Mouse (Mus musculus) olfactory bulb, adult 2 months (tissue): ENCODE results near the gene Sik3. TPM values are rescaled to one million over a fixed set of nuclear protein-coding genes. Genes with fewer than 3 reads are reported as not detected.
"Not testable (repeated sequence)": the region's sequence is repeated elsewhere in the genome, so short reads cannot be mapped to it uniquely, and the experiment has no call there.

Source experiments
- H3K27ac ChIP-seq: fragments of 200-500 bp; 2 replicates; pipeline ENCODE4 v1.5.1; 2012; ENCODE audit warnings: low read depth, low read length; ENCODE audit not compliant: insufficient read depth
- H3K4me1 ChIP-seq: fragments of 200-500 bp; 2 replicates; pipeline ENCODE4 v1.6.1; 2012; ENCODE audit warnings: low read length; ENCODE audit not compliant: control insufficient read depth, insufficient read depth
- H3K4me3 ChIP-seq: fragments of 200-500 bp; 2 replicates; pipeline ENCODE4 v1.5.1; 2012; ENCODE audit warnings: mild to moderate bottlenecking, low read depth, low read length, moderate library complexity; ENCODE audit not compliant: insufficient read depth
- CTCF ChIP-seq: fragments of 200-500 bp; IDR thresholded peaks from 2 replicates; pipeline ENCODE4 v1.5.1; 2012; ENCODE audit warnings: low read depth, mild to moderate bottlenecking, low read length, moderate library complexity; ENCODE audit not compliant: insufficient read depth
- POLR2A ChIP-seq: fragments of 200-500 bp; IDR thresholded peaks from 2 replicates; pipeline ENCODE4 v1.6.1; 2012; ENCODE audit warnings: mild to moderate bottlenecking, low read depth, low read length, moderate library complexity; ENCODE audit not compliant: insufficient read depth
- WGBS: fragments of 180-500 bp; shearing (Covaris S2); methylation state at CpG from one replicate; pipeline ENCODE4 v1.1.7; 2018; 5-methylcytosine and 5-hydroxymethylcytosine counted together
- polyA plus RNA-seq: library from polyadenylated mRNA; stranded (reverse); fragments of >200 nt; gene quantifications from 2 replicates; pipeline ENCODE4 v1.2.4, GENCODE M21; 2012; ENCODE audit warnings: low replicate concordance; ENCODE audit not compliant: missing spikeins, insufficient read depth, insufficient read length

Gene Sik3
- polyA plus RNA-seq, 1 experiment = 51.7 TPM

DNA sequence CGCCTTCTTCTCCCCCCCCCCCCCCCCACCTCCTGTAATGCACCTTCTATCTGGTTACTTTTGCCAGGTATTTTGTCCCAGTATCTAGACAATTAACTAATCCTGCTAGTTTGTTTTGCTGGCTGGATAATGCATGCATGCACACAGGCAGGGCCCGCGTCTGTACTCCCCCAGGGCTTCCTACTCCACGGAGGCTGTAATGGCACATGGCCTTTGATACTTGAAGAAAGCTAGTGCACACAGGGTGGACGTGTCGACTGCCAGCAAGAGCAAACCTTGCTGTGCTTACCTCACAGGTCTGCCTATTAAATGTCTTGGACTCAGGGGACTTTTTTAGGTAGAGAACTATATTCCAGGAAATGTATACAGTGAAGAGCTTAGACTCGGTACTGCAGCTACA is 73.3 kb downstream of the Sik3 start:
- H3K4me1 ChIP-seq = peaks cover 23% of the 10 kb centered on the region
- 60% methylated on average over 7 of the region's 7 CpGs for WGBS
- no peak overlapping the region for H3K4me3 ChIP-seq
- TF ChIP-seq POLR2A (no peak), CTCF (no peak)
- no peak overlapping the region for H3K27ac ChIP-seq

DNA sequence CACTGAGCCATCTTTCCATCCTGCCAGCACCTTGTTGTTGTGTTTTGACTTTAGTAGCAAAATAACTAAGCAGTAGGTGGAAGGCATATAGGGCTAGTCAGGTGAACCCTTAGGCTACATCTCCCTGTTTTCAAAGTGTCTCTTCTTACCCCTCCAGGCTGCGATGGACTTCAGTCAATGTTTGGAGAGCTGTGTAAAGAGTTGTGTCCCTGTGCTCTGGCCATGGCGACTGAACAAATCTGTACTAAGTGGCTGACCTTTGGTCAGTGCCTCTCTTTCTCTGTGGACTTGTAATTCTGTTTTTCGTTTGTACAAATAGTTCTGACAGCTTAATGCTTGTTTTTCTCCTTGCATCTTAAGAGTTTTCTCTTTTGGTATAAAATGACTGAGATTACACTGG is 74.2 kb downstream of the Sik3 start:
- TF ChIP-seq POLR2A (no peak), CTCF (no peak)
- H3K4me3 ChIP-seq = no peak overlapping the region
- H3K4me1 ChIP-seq = peaks cover 21% of the 10 kb centered on the region
- WGBS = 40% methylated on average over 3 of the region's 3 CpGs
- H3K27ac ChIP-seq = no peak overlapping the region

DNA sequence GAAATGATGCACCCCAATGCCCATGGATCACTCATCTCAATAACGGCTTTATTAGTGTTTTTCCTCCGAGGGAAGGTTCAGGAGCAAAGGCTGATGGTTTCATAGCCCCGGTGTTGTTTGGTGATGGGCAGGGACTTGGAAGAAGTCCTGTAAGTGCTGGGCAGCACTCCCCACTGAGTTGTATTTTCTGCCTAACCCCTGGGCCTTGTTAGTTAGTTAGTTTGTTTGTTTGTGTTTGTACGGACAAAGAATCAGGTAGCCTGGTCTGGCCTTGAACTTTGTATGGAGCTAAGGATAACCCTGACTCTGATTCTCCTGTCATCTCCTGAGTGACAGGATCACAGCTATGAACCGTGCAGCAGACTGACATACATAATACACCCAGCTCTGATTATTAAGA is 74.8 kb downstream of the Sik3 start:
- Histone ChIP-seq H3K4me1 (peaks cover 19% of the 10 kb centered on the region), H3K4me3 (no peak overlapping the region), H3K27ac (no peak overlapping the region)
- TF ChIP-seq CTCF = no peak
- TF ChIP-seq POLR2A = no peak
- WGBS = 49% methylated on average over 5 of the region's 5 CpGs

DNA sequence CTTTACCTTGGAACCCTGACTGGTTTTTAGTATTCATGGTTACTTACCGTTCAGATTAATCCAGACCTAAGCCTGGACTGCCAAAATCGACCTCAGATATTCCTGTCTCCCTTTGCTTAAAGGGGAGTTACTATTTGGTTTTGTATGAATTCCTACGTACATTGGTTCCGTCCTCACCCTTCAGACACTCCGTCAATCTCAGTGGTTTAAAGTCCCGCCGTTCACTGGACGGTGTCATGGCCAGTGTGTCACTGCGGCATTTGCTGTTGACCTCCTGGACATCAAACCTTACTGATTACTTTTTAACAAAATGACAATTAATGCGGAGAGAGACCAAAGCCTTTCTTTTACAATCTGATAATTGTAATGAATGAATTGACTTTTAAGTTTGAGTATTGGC is 76.1 kb downstream of the Sik3 start:
- WGBS = 84% methylated on average over 10 of the region's 10 CpGs
- no peak for TF ChIP-seq POLR2A
- no peak for TF ChIP-seq CTCF
- Histone ChIP-seq H3K4me3 (no peak overlapping the region), H3K4me1 (peaks cover 16% of the 10 kb centered on the region), H3K27ac (no peak overlapping the region)

DNA sequence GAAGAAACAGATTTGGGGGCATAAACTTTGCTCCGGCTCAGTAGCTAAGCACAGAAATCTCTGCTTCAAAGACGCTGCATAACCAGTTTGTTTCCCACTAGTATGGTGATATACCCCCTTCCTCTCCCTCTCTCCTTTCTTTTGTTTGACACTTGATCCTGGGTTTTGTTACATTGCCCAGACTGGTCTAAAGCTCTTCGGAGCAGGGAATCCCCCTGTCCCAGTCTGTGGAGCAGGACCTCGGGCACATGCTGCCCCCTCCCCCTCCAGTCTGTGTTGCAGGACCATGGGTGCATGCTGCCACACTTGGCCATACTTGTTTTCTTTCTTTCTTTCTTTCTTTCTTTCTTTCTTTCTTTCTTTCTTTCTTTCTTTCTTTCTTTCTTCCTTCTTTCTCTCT is 77.4 kb downstream of the Sik3 start:
- WGBS = 60% methylated on average over 4 of the region's 4 CpGs
- Histone ChIP-seq H3K27ac (no peak overlapping the region), H3K4me1 (peaks cover 12% of the 10 kb centered on the region), H3K4me3 (no peak overlapping the region)
- TF ChIP-seq CTCF = no peak
- TF ChIP-seq POLR2A = no peak

DNA sequence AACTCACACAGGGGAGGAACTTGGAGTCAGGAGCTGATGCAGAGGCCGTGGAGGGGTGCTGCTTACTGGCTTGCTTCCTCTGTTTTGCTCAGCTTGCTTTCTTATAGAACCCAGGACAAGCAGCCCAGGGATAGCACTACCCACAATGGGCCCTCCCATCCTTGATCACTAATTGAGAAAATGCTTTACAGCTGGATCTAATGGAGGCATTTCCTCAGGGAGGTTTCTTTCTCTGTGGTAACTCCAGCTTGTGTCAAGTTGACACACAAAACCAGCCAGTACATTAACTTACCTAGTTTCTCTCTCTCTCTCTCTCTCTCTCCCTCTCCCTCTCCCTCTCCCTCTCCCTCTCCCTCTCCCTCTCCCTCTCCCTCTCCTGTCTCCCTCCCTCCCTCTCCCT is 78.5 kb downstream of the Sik3 start:
- not testable (repeated sequence) for H3K4me3 ChIP-seq, H3K27ac ChIP-seq
- H3K4me1 ChIP-seq = peaks cover 14% of the 10 kb centered on the region
- 50% methylated on average over 1 of the region's 1 CpGs for WGBS

DNA sequence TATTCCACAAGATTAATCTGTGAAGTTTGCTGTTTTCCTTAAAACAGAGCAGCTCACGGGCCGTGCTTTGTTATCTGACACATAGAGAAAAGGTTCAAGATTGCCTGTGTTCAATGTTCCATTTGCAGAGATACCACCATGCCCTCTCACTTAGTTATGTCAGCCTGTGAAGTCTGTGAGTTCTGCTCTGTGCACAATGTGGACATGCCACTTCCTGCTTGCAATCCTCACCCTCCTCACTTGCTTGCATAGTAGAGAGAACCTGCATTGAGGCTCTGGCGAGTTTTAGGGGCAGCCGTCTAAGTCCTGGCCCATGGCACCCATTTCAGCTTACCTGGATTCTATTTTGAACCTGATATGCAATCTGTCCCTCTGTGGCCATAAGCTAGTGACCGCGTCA is 80.0 kb downstream of the Sik3 start:
- TF ChIP-seq POLR2A (no peak), CTCF (no peak)
- Histone ChIP-seq H3K27ac (no peak overlapping the region), H3K4me3 (no peak overlapping the region), H3K4me1 (peaks cover 24% of the 10 kb centered on the region)
- 93% methylated on average over 6 of the region's 6 CpGs for WGBS

DNA sequence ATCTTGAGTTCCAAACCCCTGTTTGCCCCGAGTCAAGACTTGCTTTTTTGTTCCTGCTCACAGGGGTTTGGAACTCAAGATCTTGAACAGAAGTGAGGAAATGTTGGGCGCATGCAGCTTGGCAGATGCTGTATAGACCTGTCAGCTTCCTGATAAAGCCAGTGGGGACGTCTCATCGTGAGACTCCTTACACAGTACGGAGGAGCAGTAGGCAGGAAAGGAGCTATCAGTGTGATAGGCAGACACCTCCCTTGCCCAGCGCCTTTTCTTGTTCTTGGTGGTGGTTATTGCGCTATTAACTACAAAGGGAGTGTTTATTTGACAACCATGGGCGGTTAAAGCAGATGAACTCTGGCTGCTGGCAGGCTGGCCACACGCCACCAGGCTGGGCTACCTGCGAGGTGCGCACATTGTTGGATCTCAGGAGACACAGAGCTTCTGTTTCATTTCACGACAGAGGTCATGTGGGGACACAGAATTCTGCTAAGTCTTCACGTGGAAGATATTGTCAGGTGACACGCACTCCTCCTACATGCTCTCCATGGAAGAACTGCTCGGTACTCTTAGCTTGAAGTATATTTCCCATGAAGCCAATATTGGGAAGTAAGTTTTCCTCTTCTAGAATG is 85.9 kb downstream of the Sik3 start:
- TF ChIP-seq CTCF (no peak), POLR2A (no peak)
- Histone ChIP-seq H3K4me1 (peaks cover 27% of the 10 kb centered on the region), H3K4me3 (no peak overlapping the region), H3K27ac (no peak overlapping the region)
- WGBS = 62% methylated on average over 15 of the region's 15 CpGs

DNA sequence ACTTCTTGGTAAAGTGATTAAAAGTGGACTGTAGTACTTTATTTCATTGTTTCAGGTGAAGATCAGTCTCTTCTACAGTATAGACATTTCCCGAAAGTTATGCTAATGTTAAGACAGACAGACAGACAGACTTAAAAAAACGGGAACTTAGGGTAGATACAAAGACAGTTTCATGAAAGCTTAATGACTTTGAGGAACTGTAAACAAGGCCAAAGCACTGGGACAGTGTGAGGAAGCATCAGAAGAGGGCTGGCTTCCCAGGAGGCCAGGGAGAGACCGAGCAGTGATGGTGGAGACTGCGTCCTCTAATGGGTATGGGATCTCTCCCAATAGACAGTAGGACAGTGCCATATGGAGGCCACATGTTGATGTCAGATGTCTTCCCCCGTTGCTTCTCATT is 86.5 kb downstream of the Sik3 start:
- no peak overlapping the region for H3K4me3 ChIP-seq
- H3K4me1 ChIP-seq = peaks cover 25% of the 10 kb centered on the region
- TF ChIP-seq POLR2A (no peak), CTCF (no peak)
- WGBS = 86% methylated on average over 5 of the region's 5 CpGs
- no peak overlapping the region for H3K27ac ChIP-seq

DNA sequence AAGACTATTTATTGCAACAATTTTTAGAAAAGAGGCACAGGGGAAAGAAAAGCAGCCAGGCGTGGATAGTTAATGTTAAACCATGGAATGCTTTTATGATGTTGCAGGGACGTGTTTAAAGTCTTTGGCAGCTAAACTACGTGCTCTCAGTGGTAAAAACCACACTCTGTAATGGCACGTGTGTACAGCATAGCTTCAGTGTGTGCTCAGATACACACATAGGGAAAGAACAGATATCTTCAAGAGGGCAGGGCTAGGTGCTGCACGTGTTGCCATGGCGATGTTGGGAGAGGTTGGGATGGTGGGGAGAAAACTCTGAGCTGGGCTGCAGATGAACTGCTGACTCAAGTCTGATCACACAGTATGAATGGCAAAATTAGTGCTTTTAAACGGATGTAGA is 90.5 kb downstream of the Sik3 start:
- Histone ChIP-seq H3K4me3 (no peak overlapping the region), H3K27ac (no peak overlapping the region), H3K4me1 (peaks cover 22% of the 10 kb centered on the region)
- no peak for TF ChIP-seq POLR2A
- no peak for TF ChIP-seq CTCF
- 61% methylated on average over 7 of the region's 7 CpGs for WGBS
